In the genomic region with DNA sequence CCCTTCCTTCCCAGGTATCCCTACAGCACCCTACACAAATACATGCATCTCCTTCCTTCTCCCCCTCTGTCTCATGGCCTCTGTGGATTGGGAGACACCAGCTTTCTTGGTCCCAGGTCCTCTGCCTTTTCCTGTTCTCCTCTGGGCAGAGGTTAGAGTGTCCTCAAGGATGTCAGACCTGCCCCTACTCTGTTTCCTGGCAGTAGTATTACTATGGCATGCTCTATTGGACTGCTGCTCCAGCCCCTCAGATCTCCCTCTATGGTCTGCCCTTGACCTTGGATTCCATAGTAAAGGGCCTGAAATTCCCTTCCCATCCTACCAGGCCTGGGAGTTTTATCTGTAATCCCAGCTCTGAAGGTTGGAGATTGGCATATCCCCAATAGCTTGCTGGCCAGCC, we compare ENCODE assay signal across 13 mouse cellular contexts. TPM values are rescaled to one million over a fixed set of nuclear protein-coding genes. Genes with fewer than 3 reads are reported as not detected.
DNase-seq lines count a peak whose midpoint lies in the region; ATAC-seq lines count a peak whose summit lies in the region.
"Had no signal": no experiment of that assay in that cellular context is flagged by ENCODE, and none has a peak within 500 bp of the region (broad histone marks: within the 10 kb centered on the region; RNA-seq: fewer than 3 reads in every experiment).

No protein-coding gene starts in this region.

- 0 out of 2 replicates have a peak overlapping the region, but pooled peaks have one; percentile 90 for H3K4me2 ChIP-seq in forebrain, embryonic 13.5 days
- H3K4me2 ChIP-seq in lung, embryonic 15.5 days, result peak overlapping the region; percentile 88; the same call in 1 of the 2 replicates
- peak overlapping the region; percentile 82; the same call in 1 of the 2 replicates for H3K4me2 ChIP-seq in embryonic facial prominence, embryonic 14.5 days (ENCODE audit: low read depth, low read length)

- no peak for ATAC-seq in forebrain, embryonic 13.5 days
- no peak for ATAC-seq in lung, embryonic 15.5 days (ENCODE audit: borderline replicate concordance, extremely low read depth, low FRiP score, low TSS enrichment)
- no peak for ATAC-seq in embryonic facial prominence, embryonic 14.5 days (ENCODE audit: low read depth)

- peaks cover 16% of the 10 kb centered on the region for H3K4me1 ChIP-seq in forebrain, embryonic 13.5 days
- H3K4me1 ChIP-seq in forebrain, embryonic 10.5 days, result peaks cover 32% of the 10 kb centered on the region
- H3K4me1 ChIP-seq in lung, embryonic 15.5 days, result peaks cover 20% of the 10 kb centered on the region
- H3K4me1 ChIP-seq in embryonic facial prominence, embryonic 14.5 days (ENCODE audit: control insufficient read depth, insufficient read depth, low read length), result peaks cover 5% of the 10 kb centered on the region

- H3K9ac ChIP-seq in forebrain, embryonic 13.5 days, result 0 out of 2 replicates have a peak overlapping the region, but pooled peaks have one; percentile 90
- no peak overlapping the region for H3K9ac ChIP-seq in lung, embryonic 15.5 days
- H3K9ac ChIP-seq in embryonic facial prominence, embryonic 14.5 days (ENCODE audit: low read depth, low read length), result peak overlapping the region; percentile 25; the same call in 1 of the 2 replicates

- H3K27me3 ChIP-seq in forebrain, embryonic 13.5 days, result no peaks in the 10 kb centered on the region
- H3K27me3 ChIP-seq in forebrain, embryonic 10.5 days (ENCODE audit: poor library complexity, severe bottlenecking), result no peaks in the 10 kb centered on the region
- H3K27me3 ChIP-seq in lung, embryonic 15.5 days, result no peaks in the 10 kb centered on the region
- no peaks in the 10 kb centered on the region for H3K27me3 ChIP-seq in embryonic facial prominence, embryonic 14.5 days (replicated peaks; ENCODE audit: control insufficient read depth, insufficient read depth, low read length)

- H3K4me3 ChIP-seq in forebrain, embryonic 13.5 days, result no peak overlapping the region
- no peak overlapping the region for H3K4me3 ChIP-seq in forebrain, embryonic 10.5 days
- H3K4me3 ChIP-seq in lung, embryonic 15.5 days, result no peak overlapping the region
- H3K4me3 ChIP-seq in embryonic facial prominence, embryonic 14.5 days (ENCODE audit: low read depth, low read length), result no peak overlapping the region

- no peak for DNase-seq in forebrain, embryonic 10.5 days (ENCODE audit: extremely low spot score, low spot score)
- no peak for DNase-seq in lung, postnatal 25 days (ENCODE audit: low spot score)
- DNase-seq in embryonic facial prominence, embryonic 14.5 days (ENCODE audit: low spot score), result no peak
- peak; percentile 19 for DNase-seq in naive thymus-derived CD4-positive, alpha-beta T cell, adult 2 months (ENCODE audit: low read depth)
- no peak for DNase-seq in spleen, postnatal 36 days (ENCODE audit: low spot score in 2 of 2)
- DNase-seq: cerebellum, adult 11-12 months; lung, adult 18-20 months; right cerebral cortex, postnatal 4 days had no signal

- H3K9me3 ChIP-seq in forebrain, embryonic 13.5 days (replicated peaks), result no peaks in the 10 kb centered on the region
- H3K9me3 ChIP-seq in forebrain, embryonic 10.5 days, result no peaks in the 10 kb centered on the region; the same call in 1 of the 2 replicates
- H3K9me3 ChIP-seq in lung, embryonic 15.5 days, result no peaks in the 10 kb centered on the region
- H3K9me3 ChIP-seq in embryonic facial prominence, embryonic 14.5 days (ENCODE audit: control insufficient read depth, low read length), result peaks cover 3% of the 10 kb centered on the region; the same call in 1 of the 2 replicates

- H3K27ac ChIP-seq in forebrain, embryonic 13.5 days, result no peak overlapping the region
- no peak overlapping the region for H3K27ac ChIP-seq in forebrain, embryonic 10.5 days
- no peak overlapping the region for H3K27ac ChIP-seq in lung, embryonic 15.5 days
- H3K27ac ChIP-seq in embryonic facial prominence, embryonic 14.5 days (replicated peaks; ENCODE audit: low read depth, low read length), result no peak overlapping the region

- peaks cover 12% of the 10 kb centered on the region; the same call in 1 of the 2 replicates for H3K36me3 ChIP-seq in forebrain, embryonic 13.5 days (ENCODE audit: poor library complexity, severe bottlenecking)
- peaks cover 22% of the 10 kb centered on the region; the same call in 1 of the 2 replicates for H3K36me3 ChIP-seq in forebrain, embryonic 10.5 days (replicated peaks)
- H3K36me3 ChIP-seq in lung, embryonic 15.5 days, result peaks cover 16% of the 10 kb centered on the region; the same call in 1 of the 2 replicates
- peaks cover 32% of the 10 kb centered on the region; the same call in 1 of the 2 replicates for H3K36me3 ChIP-seq in embryonic facial prominence, embryonic 14.5 days (ENCODE audit: control insufficient read depth, insufficient read depth, low read length)

RNA-seq across cellular contexts. Expression of a gene that starts 1.6 kb away (rescaled TPM):
- 18.7 and 22.4 TPM in 2 replicates for polyA plus RNA-seq in forebrain, embryonic 13.5 days (2015; fragmentation: Nextera tagmentation; extraction: Ambion mirVana)
- 24.8 and 25.5 TPM in 2 replicates for polyA plus RNA-seq in forebrain, embryonic 10.5 days (2016; fragmentation: Nextera tagmentation; extraction: Ambion mirVana)
- 35.4 and 37.6 TPM in 2 replicates for polyA plus RNA-seq in lung, embryonic 15.5 days (2015; fragmentation: Nextera tagmentation; extraction: Ambion mirVana)
- polyA plus RNA-seq in embryonic facial prominence, embryonic 14.5 days (2014; fragmentation: Nextera tagmentation; extraction: Ambion mirVana), result 26.4 and 28.9 TPM in 2 replicates

RNA-seq across cellular contexts. Expression of a gene that starts 15.5 kb away (rescaled TPM):
- polyA plus RNA-seq in forebrain, embryonic 13.5 days (2015; fragmentation: Nextera tagmentation; extraction: Ambion mirVana), result not detected in 2 replicates
- 0.07 and 0.14 TPM in 2 replicates for polyA plus RNA-seq in forebrain, embryonic 10.5 days (2016; fragmentation: Nextera tagmentation; extraction: Ambion mirVana)
- not detected in 2 replicates for polyA plus RNA-seq in lung, embryonic 15.5 days (2015; fragmentation: Nextera tagmentation; extraction: Ambion mirVana)
- polyA plus RNA-seq in embryonic facial prominence, embryonic 14.5 days (2014; fragmentation: Nextera tagmentation; extraction: Ambion mirVana), result 0.19 and 0.28 TPM in 2 replicates
- polyA plus RNA-seq: C2C12; G1E; intestine, embryonic 14.5 days had no signal

RNA-seq across cellular contexts. Expression of a gene that starts 32.7 kb away (rescaled TPM):
- polyA plus RNA-seq in forebrain, embryonic 13.5 days (2015; fragmentation: Nextera tagmentation; extraction: Ambion mirVana), result 0.19 and 0.32 TPM in 2 replicates
- 0.33 TPM in 2 replicates for polyA plus RNA-seq in forebrain, embryonic 10.5 days (2016; fragmentation: Nextera tagmentation; extraction: Ambion mirVana)
- polyA plus RNA-seq in lung, embryonic 15.5 days (2015; fragmentation: Nextera tagmentation; extraction: Ambion mirVana), result 1.3 and 2.8 TPM in 2 replicates
- polyA plus RNA-seq in embryonic facial prominence, embryonic 14.5 days (2014; fragmentation: Nextera tagmentation; extraction: Ambion mirVana), result 235 and 334 TPM in 2 replicates

RNA-seq across cellular contexts. Expression of a gene that starts 33.6 kb away (rescaled TPM):
- polyA plus RNA-seq in forebrain, embryonic 13.5 days (2015; fragmentation: Nextera tagmentation; extraction: Ambion mirVana), result 3.0 and 4.5 TPM in 2 replicates
- 2.6 and 2.8 TPM in 2 replicates for polyA plus RNA-seq in forebrain, embryonic 10.5 days (2016; fragmentation: Nextera tagmentation; extraction: Ambion mirVana)
- 3.1 and 3.3 TPM in 2 replicates for polyA plus RNA-seq in lung, embryonic 15.5 days (2015; fragmentation: Nextera tagmentation; extraction: Ambion mirVana)
- 2.5 and 2.6 TPM in 2 replicates for polyA plus RNA-seq in embryonic facial prominence, embryonic 14.5 days (2014; fragmentation: Nextera tagmentation; extraction: Ambion mirVana)

RNA-seq across cellular contexts. Expression of a gene that starts 45.1 kb away (rescaled TPM):
- polyA plus RNA-seq in forebrain, embryonic 13.5 days (2015; fragmentation: Nextera tagmentation; extraction: Ambion mirVana), result 55.8 and 61.6 TPM in 2 replicates
- 49.2 and 50.8 TPM in 2 replicates for polyA plus RNA-seq in forebrain, embryonic 10.5 days (2016; fragmentation: Nextera tagmentation; extraction: Ambion mirVana)
- 45.6 and 46.8 TPM in 2 replicates for polyA plus RNA-seq in lung, embryonic 15.5 days (2015; fragmentation: Nextera tagmentation; extraction: Ambion mirVana)
- 44.3 and 46.3 TPM in 2 replicates for polyA plus RNA-seq in embryonic facial prominence, embryonic 14.5 days (2014; fragmentation: Nextera tagmentation; extraction: Ambion mirVana)

Comparison
In these comparisons a context has a peak if more than half of its experiments do, and no peak if none do; other contexts are left out.
1. RNA of a gene that starts 32.7 kb away (polyA plus RNA-seq): 235 to 334 TPM in embryonic facial prominence, embryonic 14.5 days; 1.3 to 2.8 TPM in lung, embryonic 15.5 days, 0.33 TPM in forebrain, embryonic 10.5 days and 0.19 to 0.32 TPM in forebrain, embryonic 13.5 days; every median in the first group is over 10 times any median in the second.
2. Peak in every context shown above with its lines, with median percentiles within 50 percentile points of each other: H3K4me2 ChIP-seq.